Mouse (Mus musculus) kidney, postnatal 36 days (tissue): Measurements from ENCODE around the gene Ssbp2.

ENCODE experiments used
- DNase-seq, 2 experiments: peaks; one replicate each; pipeline ENCODE4 v3.0.0; 2021 to 2022; ENCODE audit warnings: mixed read lengths in 2 of 2

The Ssbp2 gene

DNA sequence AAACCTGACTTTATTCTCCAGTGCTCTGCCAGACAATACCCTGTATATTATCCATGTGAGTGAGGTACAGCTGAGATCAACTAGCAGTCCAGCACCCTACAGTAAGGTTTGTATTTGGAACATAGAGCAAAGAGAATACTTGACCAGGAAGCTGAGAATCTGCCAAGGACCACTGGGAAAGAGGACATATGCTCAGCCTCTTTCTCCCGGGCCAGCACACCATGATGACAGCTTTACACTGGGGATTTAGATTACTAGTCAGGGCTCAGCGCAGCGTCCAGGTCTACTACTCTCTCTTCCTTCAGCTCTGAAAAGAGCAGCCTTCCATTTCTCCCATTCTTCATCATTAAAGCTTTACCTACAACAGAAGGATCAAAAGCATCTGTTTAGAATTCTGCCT is 76.6 kb downstream of the Ssbp2 start:
- DNase-seq: no peak

DNA sequence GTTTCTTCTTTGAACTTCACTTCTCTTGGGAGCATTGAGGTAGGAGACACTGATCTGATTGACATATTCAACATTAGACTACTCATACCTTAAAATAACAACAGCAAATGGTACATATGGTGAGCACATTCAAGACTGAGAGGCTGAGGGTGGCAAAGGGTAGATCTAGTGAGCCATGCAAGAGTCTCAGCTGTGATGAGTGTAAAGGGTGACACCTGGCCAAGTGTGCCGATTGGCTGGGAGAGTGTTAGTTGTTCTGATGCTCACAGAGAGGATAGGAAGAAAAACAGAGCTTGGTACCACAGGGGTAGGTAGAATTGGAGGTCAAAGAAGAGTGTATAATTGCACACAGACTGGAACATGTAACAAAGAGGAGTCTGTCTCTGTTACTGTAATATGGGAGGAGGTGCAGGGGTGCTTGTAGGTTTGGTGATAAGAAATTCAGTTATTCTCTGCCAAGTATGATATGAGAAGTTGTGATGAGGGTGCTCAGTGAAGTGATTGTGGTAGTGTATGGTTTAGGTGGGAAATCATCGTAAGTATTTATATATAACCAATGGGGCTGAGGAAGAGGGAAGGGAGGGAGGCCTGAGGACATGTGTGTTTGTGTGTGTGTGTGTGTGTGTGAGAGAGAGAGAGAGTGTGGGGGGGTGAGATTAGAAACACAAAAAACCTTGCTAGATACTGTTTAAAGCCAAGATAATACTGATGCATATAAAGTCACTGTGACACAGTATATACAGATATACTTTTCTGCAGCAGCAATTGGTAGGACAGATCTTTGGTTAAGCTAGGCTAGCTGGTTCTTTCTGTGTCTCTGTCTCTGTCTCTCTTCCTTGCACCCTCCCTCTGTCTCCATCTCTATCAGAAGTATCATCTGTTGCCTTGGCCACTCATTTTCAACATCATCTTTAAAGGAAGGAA is 80.3 kb downstream of the Ssbp2 start:
- DNase-seq: no peak

DNA sequence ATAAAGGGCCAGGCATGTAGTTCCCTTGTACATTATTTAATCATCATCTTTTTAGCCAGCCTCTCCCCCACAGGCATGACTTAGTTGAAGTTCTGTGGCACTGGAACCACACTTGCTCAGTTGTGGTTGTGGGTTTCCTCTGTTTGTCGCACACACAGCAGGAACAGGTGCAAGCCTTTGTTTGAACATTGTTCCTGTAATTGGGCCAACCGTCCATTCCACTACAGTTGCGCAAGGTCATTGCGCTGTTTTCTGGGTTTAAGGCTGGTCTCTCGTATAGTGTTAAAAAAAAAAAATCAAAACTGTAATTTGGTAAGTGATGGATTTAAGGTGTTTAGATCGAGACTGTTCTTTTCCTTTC is 81.0 kb downstream of the Ssbp2 start:
- DNase-seq: no peak

DNA sequence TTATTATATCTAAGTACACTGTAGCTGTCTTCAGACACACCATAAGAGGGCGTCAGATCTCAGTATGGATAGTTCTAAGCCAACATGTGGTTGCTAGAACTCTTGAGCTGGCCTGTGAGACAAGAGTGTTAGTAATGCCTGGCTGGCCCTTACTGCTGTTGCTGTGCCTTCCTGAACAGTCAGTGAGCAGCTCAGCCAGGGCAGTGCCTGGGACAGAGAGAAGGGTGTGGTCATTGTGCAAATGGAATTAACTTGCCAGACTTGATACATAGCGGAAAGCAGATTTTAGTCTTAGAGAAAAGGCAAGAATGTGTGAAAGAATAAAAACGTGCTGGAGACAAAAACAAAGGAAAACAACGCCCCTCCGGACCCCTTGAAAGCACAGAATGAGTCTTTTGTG is 83.5 kb downstream of the Ssbp2 start:
- no peak for DNase-seq

DNA sequence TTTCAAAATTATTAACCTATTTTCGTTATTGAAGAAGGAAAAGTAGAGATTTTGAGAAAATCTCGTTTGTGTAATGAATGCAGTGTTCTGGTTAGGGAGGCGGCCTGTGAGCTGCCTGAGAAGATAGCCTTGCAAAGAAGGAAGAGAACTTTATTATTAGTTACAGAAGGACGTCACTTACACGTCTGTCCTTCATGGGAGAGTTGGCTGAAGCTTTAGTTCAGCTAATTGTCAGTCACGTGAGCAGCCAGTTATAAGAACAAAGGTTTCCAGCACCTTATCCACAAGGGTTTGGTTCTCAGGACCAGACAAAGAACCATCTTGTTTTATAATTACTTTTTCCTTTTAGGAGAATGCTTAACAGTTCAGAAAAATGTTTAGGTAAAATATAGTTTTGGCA is 104.0 kb downstream of the Ssbp2 start:
- no peak for DNase-seq

DNA sequence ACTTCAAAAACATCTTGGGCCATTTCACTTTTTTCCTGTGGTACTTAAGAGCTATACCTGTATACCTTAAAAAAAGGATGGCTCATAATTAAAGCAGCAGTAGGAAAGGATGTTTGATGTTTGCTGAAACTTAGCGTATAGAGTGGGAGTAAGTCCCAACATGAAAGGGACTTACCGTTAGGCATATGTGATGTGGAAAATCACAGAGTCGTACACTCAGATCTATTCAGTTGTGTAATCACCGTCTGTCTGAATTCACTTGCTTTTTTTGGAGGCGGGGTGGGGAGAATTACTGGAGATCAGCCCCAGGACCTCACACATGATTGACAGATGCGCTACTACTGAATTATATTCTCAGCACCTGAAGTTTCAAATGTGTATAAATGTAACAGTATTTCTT is 104.7 kb downstream of the Ssbp2 start:
- no peak for DNase-seq

DNA sequence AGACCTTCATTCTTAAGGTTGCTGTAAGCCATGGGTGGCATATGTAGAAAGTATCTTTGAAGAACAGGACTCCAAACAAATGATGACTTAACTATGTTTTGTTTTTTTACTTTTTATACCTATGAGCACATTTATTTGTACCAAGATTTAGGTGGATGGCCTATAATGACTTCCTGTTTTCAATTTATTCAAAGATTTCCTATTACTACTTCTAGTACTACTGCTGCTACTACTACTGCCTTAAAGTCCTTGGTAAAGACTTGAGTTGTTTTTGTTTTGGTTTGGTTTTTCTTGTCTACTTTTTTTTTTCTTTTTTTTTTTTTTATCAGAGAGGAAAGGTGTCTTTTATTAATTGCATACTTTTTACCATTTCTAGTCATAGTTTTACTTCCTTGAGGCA is 121.4 kb downstream of the Ssbp2 start:
- no peak for DNase-seq

DNA sequence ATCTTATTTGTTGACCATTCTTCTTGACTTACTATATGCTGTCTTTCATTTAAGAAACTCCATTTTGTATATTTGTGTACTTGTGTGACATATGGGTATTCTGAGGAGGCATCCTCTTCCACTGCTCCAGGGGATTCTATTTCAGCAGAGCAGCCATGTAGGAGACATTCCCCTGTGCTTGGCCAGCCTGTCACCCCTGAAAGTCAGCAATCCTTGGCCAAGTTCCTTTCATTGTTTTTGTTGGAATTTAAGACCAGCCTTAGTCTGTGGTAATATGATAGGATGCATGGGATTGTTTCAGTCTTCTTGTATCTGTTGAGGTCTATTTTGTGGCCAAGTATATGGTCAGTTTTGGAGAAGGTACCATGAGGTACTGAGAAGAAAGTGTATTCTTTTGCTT is 122.1 kb downstream of the Ssbp2 start:
- DNase-seq: no peak

DNA sequence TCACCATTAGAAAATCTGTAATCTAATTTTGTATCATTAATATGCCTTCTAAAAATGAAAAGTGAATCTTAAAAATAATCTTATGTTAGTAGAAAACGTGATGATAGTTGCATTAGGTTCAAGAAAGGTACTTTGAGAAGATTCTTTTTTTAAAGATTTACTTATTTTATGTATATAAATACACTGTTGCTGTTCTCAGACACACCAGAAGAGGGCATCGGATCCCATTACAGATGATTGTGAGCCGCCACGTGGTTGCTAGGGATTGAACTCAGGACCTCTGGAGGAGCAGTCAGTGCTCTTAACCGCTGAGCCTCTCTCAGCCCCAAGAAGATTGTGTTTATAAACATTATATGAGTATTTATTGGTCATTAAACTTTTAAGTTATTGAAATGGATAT is 126.3 kb downstream of the Ssbp2 start:
- no peak for DNase-seq

DNA sequence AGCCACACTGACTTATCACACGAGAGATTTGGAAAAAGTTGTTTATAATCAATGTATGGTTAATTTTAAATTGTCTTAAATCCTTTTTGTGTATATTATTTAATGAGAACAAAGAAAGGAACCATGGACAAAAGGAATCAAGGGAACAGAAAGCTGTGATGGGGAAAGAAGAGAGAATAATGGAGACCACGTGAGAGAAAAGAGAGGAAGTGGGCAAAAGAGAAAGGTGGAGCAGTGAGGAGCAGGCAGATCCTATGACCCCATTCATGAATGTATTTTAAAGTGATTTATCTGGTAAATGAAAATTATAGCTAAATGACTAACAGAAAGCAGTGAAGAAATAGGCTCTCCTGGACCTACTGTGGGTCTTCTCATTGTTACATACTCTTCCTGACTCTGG is 128.4 kb downstream of the Ssbp2 start:
- no peak for DNase-seq

DNA sequence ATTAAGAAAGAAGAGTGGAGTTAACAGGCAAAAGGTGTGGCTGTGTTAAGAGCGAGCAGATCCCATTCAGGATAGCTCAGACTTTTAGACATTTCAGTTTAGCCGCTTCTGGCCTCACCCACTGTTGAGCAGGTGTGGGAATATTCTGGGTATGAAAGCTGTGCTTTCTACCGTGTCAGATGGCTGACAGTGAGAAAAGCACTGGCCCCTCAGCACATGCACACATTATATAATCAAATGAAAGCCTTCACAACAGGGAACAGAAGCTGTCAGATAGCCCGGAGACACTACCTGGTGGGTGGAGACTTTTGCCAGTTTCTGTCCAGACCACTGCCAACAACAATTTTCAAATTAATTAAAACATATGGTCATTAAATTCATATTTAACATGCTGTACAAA is 131.8 kb downstream of the Ssbp2 start:
- no peak for DNase-seq

DNA sequence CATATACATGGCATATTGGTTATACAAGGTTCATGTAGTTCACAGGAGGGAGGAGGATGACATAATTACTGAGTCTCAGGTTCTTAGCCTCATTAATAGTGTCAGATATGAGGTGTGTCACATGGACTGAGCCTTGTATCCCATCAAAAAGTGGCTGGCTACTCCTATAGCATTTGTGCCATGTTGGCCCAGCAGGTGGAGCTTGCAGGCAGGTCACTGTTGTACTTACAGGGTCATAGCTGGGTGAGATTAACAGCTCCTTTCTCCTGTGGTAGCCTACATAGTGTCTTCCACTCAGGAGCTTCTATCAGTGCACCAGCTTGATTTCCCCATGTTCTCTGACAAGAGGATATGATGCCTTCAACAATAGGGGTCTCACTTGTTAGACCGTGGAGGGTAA is 135.2 kb downstream of the Ssbp2 start:
- peak in 1 of 2 experiments; percentile 32 for DNase-seq

DNA sequence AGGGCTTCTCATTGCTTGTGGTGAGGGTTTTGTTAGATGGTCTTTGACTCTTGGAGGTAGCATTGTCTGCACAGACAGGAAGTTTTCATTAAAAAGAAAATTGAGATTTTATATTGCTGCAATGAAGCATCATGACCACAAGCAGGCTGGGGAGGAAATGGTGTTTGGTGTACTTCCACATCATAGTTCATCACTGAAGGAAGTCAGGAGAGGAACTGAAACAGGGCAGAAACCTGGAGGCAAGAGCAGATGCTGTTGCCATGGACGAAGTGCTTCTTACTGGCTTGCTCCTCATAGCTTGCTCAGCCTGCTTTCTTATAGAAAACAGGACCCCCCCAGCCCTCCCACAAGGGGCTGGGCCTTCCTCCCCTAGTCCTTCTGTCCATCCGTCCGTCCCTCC is 139.5 kb downstream of the Ssbp2 start:
- no peak for DNase-seq

DNA sequence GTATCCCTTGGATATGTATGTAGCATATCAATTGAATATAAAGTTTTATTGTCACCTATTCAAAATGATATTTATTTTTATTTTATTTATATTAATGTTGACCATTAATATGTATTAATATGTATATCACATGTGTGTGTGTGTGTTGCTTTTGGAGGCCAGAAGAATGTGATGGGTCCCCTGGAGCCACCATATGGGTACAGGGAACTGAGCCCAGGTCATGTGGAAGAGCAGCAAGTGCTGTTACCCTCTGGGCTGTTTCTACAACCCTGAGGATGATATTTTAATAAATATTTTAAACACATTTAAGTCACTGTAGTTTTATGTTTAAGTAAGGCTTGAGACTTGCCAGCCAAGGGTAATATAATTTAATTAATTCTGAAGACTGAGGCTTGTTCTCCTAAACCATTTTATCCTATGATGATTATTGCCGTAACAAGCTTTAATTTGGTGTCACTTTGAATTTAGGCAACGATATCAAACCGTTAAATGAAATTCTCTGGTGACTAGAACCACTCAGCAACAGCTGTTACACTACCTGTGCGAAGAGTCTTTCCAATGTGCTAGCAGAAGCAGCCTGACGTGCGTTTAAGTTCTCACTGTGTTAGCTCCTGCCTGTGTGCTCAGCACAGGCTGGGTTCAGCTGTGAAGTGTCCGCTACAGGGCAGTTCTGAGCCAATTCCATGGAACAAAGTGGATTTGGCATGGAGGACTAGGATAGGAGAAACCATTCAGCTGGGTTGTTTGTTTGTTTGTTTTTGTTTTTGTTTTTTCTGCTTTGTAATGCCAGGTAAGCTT is 145.2 kb downstream of the Ssbp2 start:
- no peak for DNase-seq

DNA sequence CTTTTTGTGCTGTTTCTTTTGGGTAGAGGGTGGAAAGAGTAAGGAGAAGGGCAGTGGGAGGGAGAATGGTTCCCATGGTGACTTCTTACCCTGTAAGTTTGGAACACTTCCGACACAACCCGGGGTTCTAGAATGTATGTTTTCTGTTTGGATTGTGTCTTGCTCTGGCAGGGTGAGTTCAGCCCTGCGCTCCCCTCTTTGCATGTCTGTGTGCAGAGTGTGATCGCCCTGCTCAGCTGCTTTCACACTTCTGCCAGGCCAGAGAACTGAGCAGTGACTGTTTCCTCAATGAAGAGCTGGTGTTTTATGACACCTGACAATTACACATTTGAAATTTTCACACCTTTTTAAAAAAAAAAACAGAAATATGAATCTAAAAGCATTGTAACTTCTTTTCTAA is 150.5 kb downstream of the Ssbp2 start:
- no peak for DNase-seq

DNA sequence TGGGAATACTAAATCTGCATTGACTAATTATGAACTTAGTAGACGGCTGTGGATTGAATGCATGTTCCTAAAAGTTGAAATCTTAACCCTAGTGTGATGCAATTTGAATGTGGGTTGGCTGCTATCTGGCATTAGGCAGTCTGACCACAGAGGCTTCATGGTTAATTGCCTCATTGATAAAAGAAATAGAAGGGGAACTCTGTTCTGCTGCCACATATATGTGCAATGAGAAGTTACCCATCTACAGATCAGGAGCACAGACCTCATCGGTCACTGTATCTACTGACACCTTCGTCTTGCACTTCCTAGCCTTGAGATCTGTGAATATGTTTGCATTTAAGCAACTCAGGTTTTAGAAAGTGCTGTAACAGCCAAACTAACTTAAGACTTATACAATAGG is 151.8 kb downstream of the Ssbp2 start:
- no peak for DNase-seq

DNA sequence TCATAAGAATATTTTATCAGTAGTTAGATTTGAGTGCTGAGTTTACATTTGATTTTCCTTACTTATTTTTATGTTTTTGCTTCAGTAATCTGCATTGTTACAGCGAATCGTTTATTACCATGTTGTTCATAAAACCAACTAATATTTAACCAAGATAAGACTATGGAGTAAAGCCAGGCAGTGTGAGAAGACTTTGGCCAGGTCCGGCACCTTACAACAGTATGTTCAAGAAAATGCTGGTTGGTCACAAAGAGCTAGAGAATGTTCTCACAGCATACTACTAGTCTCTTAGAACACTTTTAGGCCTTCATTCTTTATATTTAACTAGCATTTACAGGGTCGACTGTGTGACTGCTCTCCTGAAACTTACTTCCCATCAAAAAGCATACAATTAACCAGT is 152.5 kb downstream of the Ssbp2 start:
- peak; percentile 25 to 47 for DNase-seq

DNA sequence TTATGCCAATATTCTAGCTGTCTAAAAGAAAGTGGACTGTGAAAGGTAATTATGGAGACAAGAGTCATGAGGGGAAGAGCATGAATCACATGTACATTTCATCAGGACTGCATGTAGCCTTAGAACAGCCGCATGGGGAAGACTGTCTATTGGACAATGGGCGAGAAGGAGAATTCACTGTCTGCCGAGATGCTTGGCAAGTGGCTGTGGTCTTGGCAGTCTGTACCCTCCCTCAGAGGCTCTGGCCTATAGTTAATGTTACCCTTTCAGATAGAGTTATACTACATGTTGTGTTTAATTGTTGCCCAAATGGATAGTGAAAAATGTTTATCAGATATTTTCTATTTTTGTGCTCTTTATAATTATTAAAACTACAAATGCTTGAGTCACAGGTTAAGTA is 156.0 kb downstream of the Ssbp2 start:
- no peak for DNase-seq

DNA sequence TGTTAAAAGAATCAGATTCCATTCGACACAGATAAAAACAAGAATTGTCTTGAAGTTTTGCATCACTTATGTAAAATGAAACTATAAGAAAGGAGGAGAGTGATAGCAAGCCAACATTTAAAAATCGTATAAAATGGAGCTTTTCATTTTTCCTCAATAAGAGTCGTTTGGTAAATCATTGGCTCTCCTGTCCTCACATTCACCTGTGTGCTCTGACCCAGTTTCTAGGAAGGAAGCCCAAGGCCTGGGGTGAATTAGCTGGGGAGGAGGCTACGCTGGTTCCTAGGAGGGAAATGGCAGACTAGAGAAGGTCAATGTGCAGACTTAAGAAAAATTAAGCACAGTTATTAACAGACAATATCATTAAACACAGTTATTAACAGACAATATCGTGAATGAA is 156.8 kb downstream of the Ssbp2 start:
- peak; percentile 17 to 42 for DNase-seq

DNA sequence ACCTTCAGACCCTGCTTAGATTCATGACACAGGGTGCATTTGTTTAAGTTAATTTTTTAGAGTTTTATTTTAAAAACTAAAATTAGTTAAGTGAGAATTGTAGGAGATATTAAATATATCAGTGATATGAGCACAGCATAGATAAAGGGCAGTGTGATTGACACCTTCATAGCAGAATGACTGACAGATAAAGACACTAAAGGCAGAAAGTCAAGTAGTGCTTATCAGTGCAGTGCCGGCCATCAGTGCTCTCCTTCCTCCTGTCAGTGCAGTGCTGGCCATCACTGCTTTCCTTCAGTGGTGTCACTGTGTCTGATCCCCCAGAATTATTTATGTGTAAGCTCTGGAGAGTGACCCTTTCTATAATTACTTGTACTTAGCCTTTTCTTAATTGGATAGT is 159.3 kb downstream of the Ssbp2 start:
- DNase-seq: no peak

DNA sequence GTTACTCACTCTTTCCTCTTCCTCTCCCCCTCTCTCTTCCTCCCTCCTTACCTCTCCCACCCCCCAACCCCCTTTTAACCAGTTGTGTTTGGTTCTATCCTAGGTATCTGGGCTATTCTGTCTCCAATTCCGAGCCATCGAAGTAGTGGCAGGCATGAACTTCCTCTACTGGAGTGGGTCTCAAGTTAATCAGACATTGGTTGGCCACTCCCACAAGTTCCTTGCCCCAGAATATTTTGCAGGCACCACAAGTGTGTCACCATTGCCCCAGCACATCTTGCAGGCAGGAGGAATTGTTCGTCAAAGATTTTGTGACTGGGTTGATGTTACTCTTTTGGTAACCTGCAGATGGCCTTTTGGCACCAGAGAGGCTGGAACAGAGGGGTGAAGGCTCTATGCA is 160.5 kb downstream of the Ssbp2 start:
- DNase-seq: no peak

DNA sequence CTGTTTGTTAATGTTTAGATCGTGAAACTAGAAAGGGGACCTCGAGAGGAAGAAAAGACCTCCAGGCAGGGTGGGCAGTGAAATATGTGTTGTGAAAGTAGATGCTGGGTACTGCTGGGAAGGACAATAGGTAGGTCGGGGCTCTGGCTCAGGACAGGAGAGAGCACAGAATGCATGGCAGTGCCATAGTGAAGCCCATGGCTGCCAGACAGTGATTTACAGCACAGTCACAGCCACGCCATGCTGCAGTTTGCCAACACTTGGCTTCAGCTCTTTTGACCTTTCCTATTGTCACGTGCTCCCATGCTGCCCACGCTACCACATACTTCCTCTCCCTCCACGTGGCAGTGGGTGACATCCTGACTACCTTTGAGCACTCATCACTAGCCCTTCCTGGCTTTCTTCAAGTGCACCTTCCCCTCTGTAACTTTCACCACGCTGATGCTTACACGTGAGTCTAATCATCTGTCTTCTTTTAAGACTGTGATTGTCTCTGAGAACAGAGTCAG is 171.3 kb downstream of the Ssbp2 start:
- no peak for DNase-seq

DNA sequence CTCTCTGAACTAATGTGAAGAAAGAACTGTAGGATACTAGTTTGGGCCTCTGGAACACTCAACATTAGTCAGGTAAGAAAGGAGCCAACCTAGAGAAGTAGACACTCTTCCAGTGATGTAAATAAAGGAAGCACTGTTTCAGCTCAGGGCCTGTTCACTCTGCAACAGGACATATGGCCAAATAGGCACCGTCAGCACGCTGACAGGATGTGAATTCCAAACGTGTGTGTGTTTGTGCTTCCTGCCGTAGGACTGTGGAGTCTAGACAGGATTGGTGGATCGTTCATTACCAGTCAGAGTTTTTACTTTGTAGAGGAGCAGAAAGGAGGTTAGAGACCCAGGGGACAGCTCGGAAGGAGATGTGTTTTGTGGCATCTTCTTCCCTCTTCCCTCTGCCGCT is 174.0 kb downstream of the Ssbp2 start:
- DNase-seq: no peak

DNA sequence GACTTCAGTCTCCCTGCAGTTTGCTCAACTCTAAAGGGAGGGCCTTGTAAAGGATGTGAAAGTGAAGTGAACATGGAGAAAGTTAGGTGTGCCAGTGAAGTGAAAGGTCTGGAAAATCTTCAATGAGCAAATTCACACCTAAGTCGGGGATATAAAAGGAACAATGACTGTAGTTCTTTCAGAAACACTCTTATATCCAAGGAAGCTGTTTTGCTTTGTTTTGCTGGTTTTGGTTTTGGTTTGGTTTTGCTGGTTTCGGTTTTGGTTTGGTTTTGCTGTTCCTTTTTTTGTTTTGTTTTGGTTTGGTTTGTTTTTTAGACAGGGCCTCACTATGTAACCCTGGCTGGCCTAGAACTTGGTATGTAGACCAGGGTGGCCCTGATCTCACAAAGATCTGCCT is 175.9 kb downstream of the Ssbp2 start:
- DNase-seq: no peak
